Mouse (Mus musculus) cortical plate, adult 2 months (tissue): ENCODE data around the gene Tmem126b.

ENCODE experiments used
- CTCF ChIP-seq: fragments of 200-500 bp; IDR thresholded peaks from 2 replicates; pipeline ENCODE4 v1.5.1; 2011; ENCODE audit warnings: mild to moderate bottlenecking, control low read depth, low read length; ENCODE audit not compliant: insufficient read depth; ENCODE audit errors: extremely low read depth
- POLR2A ChIP-seq: fragments of 200-500 bp; IDR thresholded peaks from 2 replicates; pipeline ENCODE4 v1.6.1; 2011; ENCODE audit warnings: mild to moderate bottlenecking, low read length, control low read depth; ENCODE audit not compliant: insufficient read depth; ENCODE audit errors: extremely low read depth

DNA sequence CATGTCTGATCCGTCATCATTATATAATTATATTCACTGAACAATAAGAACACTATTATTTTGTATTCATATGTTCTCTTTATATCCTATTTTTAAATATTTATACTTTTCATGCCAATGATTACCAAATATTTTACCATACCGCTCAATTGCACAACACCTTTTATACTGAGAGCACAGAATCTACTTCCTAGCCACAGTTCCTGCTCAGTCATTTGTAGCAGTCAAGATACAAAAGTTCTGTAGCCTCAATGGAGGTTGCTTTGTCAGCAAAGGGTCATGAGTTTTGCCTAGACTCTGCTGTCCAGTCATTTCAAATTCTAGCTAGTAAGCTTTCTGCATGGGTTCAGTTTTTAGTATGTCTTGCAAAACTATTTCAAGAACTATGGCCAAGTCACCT is 6.8 kb upstream of the Tmem126b start:
- TF ChIP-seq CTCF = no peak
- no peak for TF ChIP-seq POLR2A
